Mouse (Mus musculus): ENCODE measurements around the gene Gpkow. TPM values are rescaled to one million over a fixed set of nuclear protein-coding genes. Genes with fewer than 3 reads are reported as not detected.
"Not testable (repeated sequence)": the region's sequence is repeated elsewhere in the genome, so short reads cannot be mapped to it uniquely, and the experiment has no call there.

Gpkow gene
- polyA plus RNA-seq, 1 experiment from 2014 or later: 43.2 TPM

DNA sequence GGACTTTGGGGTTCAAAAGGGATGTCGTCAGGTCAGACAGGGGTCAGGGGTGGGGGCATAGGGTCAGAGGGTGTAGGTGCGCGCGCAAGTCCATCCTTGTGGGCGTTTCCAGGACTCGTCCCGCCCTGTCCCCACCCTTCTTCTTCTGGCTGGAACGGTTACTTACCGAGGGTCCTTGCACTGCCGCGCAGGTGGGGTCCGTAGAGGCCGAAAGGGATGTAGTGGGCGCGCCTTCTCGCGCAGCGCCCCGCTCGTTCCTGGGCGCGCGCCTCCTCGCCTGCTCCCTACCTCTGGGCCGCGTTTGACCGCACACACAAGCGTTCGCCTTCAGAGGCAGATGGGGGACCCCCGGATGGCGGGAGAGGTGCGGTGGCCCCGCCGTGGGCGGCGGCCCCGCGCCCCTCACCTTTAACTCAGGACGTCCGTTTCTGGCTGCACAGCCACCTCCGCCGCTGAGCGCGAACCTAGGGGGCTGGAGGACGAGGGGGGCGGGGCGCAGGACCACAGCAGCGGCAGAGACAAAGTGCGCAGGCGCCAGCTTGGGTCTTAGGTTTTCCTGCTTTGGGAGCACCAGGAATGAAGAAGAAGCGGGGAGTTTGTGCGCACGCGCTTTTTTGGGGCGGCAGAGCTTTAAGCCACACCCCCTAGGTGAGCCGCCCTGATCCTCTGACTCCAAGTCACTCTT is 53.6 kb downstream of the Gpkow start, which contains the start of gene Ccdc120:
Gene Ccdc120 (minus strand): TSS at position 474 of the 685 bp plus-strand sequence.
- ATAC-seq (ENCODE audit: insufficient number of reproducible peaks, insufficient read depth, low FRiP score, low TSS enrichment, low read depth): peak; percentile 80
- H3K27ac ChIP-seq: no peak within 1 kb of the TSS
- H3K4me1 ChIP-seq (replicated peaks): 0 out of 2 replicates have a peak, but pooled peaks cover 7% of the 10 kb centered on the region
- 10% methylated on average over 44 of the region's 56 CpGs for WGBS
- H3K9ac ChIP-seq (replicated peaks): peak within 1 kb of the TSS; percentile 68
- H3K9me3 ChIP-seq: no peaks in the 10 kb centered on the region
- peak within 1 kb of the TSS; percentile 60 for H3K4me3 ChIP-seq (replicated peaks)
- no peaks in the 10 kb centered on the region for H3K36me3 ChIP-seq
- H3K27me3 ChIP-seq: no peaks in the 10 kb centered on the region
- H3K4me2 ChIP-seq: peak within 1 kb of the TSS; percentile 57

DNA sequence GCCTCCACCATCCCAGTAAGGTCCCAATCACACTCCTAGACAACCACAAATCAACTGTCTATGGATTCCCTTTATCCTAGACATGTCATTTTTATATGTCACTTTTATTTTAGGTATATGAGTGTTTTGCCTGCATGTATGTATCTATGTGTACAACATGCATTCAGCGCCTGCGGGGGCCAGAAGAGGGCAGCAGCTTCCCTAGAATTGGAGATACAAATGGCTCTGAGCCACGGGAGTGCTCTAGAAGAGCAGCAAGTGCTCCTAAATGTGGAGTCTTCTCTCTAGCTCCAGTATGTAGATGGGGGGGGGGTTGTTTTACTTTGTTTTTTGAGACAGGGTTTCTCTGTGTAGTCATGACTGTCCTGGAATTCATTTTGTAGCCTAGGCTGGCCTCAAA is 56.7 kb downstream of the Gpkow start:
- ATAC-seq (ENCODE audit: insufficient number of reproducible peaks, insufficient read depth, low FRiP score, low TSS enrichment, low read depth); H3K4me2 ChIP-seq; H3K27me3 ChIP-seq; H3K27ac ChIP-seq; H3K4me1 ChIP-seq (replicated peaks); H3K4me3 ChIP-seq (replicated peaks); H3K9me3 ChIP-seq; H3K9ac ChIP-seq (replicated peaks); H3K36me3 ChIP-seq: not testable (repeated sequence)
- WGBS: 17% methylated on average over 3 of the region's 3 CpGs

Other genes with a start within 250 kb of the Gpkow start
- 0.06 TPM in 1 of 2 replicates, not detected in the other for gene Foxp3, start 123.5 kb upstream of the Gpkow start, polyA plus RNA-seq (2016; fragmentation: Nextera tagmentation; extraction: Ambion mirVana)
- gene Ppp1r3f, start 122.8 kb upstream of the Gpkow start, polyA plus RNA-seq (2016; fragmentation: Nextera tagmentation; extraction: Ambion mirVana): 1.9 and 2.4 TPM in 2 replicates
- 31.2 and 32.8 TPM in 2 replicates for gene Ccdc22, start 91.6 kb upstream of the Gpkow start, polyA plus RNA-seq (2016; fragmentation: Nextera tagmentation; extraction: Ambion mirVana)
- gene Cacna1f, start 90.0 kb upstream of the Gpkow start, polyA plus RNA-seq (2016; fragmentation: Nextera tagmentation; extraction: Ambion mirVana): not detected in 2 replicates
- 0.83 and 1.1 TPM in 2 replicates for gene Syp, start 58.7 kb upstream of the Gpkow start, polyA plus RNA-seq (2016; fragmentation: Nextera tagmentation; extraction: Ambion mirVana)
- gene Prickle3, start 39.9 kb upstream of the Gpkow start, polyA plus RNA-seq (2016; fragmentation: Nextera tagmentation; extraction: Ambion mirVana): 7.2 and 7.4 TPM in 2 replicates
- gene Plp2, start 25.7 kb upstream of the Gpkow start, polyA plus RNA-seq (2016; fragmentation: Nextera tagmentation; extraction: Ambion mirVana): 68.9 and 76.6 TPM in 2 replicates
- 0.31 TPM in 1 of 2 replicates, not detected in the other for gene Magix, start 15.9 kb upstream of the Gpkow start, polyA plus RNA-seq (2016; fragmentation: Nextera tagmentation; extraction: Ambion mirVana)
- gene Wdr45, start 17.2 kb downstream of the Gpkow start, polyA plus RNA-seq (2016; fragmentation: Nextera tagmentation; extraction: Ambion mirVana): 27.5 and 29.1 TPM in 2 replicates
- gene Gm45208, start 25.1 kb downstream of the Gpkow start, polyA plus RNA-seq (2016; fragmentation: Nextera tagmentation; extraction: Ambion mirVana): 0.96 TPM in 1 of 2 replicates, not detected in the other
- gene Praf2, start 31.3 kb downstream of the Gpkow start, polyA plus RNA-seq (2016; fragmentation: Nextera tagmentation; extraction: Ambion mirVana): 66.5 and 70.9 TPM in 2 replicates
- gene Ccdc120, start 53.8 kb downstream of the Gpkow start, polyA plus RNA-seq (2016; fragmentation: Nextera tagmentation; extraction: Ambion mirVana): 22.5 and 24.8 TPM in 2 replicates
- gene Tfe3, start 65.4 kb downstream of the Gpkow start, polyA plus RNA-seq (2016; fragmentation: Nextera tagmentation; extraction: Ambion mirVana): 27.7 and 30.4 TPM in 2 replicates
- 43.5 and 44.7 TPM in 2 replicates for gene Gripap1, start 92.6 kb downstream of the Gpkow start, polyA plus RNA-seq (2016; fragmentation: Nextera tagmentation; extraction: Ambion mirVana)
- gene Kcnd1, start 125.2 kb downstream of the Gpkow start, polyA plus RNA-seq (2016; fragmentation: Nextera tagmentation; extraction: Ambion mirVana): 0.80 and 0.90 TPM in 2 replicates
- gene Otud5, start 144.2 kb downstream of the Gpkow start, polyA plus RNA-seq (2016; fragmentation: Nextera tagmentation; extraction: Ambion mirVana): 58.0 and 67.0 TPM in 2 replicates
- gene Pim2, start 181.1 kb downstream of the Gpkow start, polyA plus RNA-seq (2016; fragmentation: Nextera tagmentation; extraction: Ambion mirVana): 6.2 and 6.8 TPM in 2 replicates
- gene Slc35a2, start 186.9 kb downstream of the Gpkow start, polyA plus RNA-seq (2016; fragmentation: Nextera tagmentation; extraction: Ambion mirVana): 26.8 and 30.8 TPM in 2 replicates
- gene Pqbp1, start 202.1 kb downstream of the Gpkow start, polyA plus RNA-seq (2016; fragmentation: Nextera tagmentation; extraction: Ambion mirVana): 147 and 149 TPM in 2 replicates
- 153 and 159 TPM in 2 replicates for gene Timm17b, start 202.2 kb downstream of the Gpkow start, polyA plus RNA-seq (2016; fragmentation: Nextera tagmentation; extraction: Ambion mirVana)
- gene Gm10491, start 210.7 kb downstream of the Gpkow start, polyA plus RNA-seq (2016; fragmentation: Nextera tagmentation; extraction: Ambion mirVana): not detected in 2 replicates
- not detected in 2 replicates for gene Gm10490, start 212.4 kb downstream of the Gpkow start, polyA plus RNA-seq (2016; fragmentation: Nextera tagmentation; extraction: Ambion mirVana)
- 0.35 and 0.99 TPM in 2 replicates for gene Pcsk1n, start 222.7 kb downstream of the Gpkow start, polyA plus RNA-seq (2016; fragmentation: Nextera tagmentation; extraction: Ambion mirVana)
- gene Eras, start 231.5 kb downstream of the Gpkow start, polyA plus RNA-seq (2016; fragmentation: Nextera tagmentation; extraction: Ambion mirVana): not detected in 2 replicates